In genomic region chr5:90457241-90457640, GRCm38 (mm10) we compare ENCODE assay signal across 22 mouse cellular contexts. TPM values are rescaled to one million over a fixed set of nuclear protein-coding genes. Genes with fewer than 3 reads are reported as not detected.
A peak's percentile ranks its signal among the peaks of the same experiment; 100 is the strongest.
DNase-seq lines count a peak whose midpoint lies in the region; TF ChIP-seq lines count a peak whose summit lies in the region.
"Had no signal": no experiment of that assay in that cellular context is flagged by ENCODE, and none has a peak within 500 bp of the region (broad histone marks: within the 10 kb centered on the region; RNA-seq: fewer than 3 reads in every experiment).

No protein-coding gene starts in this region.

- peaks cover 6% of the 10 kb centered on the region for H3K36me3 ChIP-seq in liver, adult 2 months (ENCODE audit: control insufficient read depth, insufficient read depth, low read length)
- H3K36me3 ChIP-seq: G1E had no signal

- H3K27me3 ChIP-seq in liver, adult 2 months (ENCODE audit: control insufficient read depth, insufficient read depth, low read length): no peaks in the 10 kb centered on the region
- H3K27me3 ChIP-seq: CH12.LX had no signal

- no peaks in the 10 kb centered on the region; the same call in 1 of the 2 replicates for H3K79me2 ChIP-seq in liver, adult 2 months (ENCODE audit: control insufficient read depth, insufficient read depth, low read length)

- 21% methylated on average over 1 of the region's 1 CpGs for WGBS in liver, adult 2 months

- no peak overlapping the region for H3K4me3 ChIP-seq in liver, adult 2 months (ENCODE audit: insufficient read depth, low read depth, low read length)

- H3K9ac ChIP-seq in liver, adult 2 months (ENCODE audit: low read depth, low read length): no peak overlapping the region

- no peak for TF ChIP-seq CTCF in liver, adult 2 months (IDR thresholded peaks at IDR 0.05; ENCODE audit: low read depth, low read length)

- no peak for TF ChIP-seq POLR2A in liver, adult 2 months (IDR thresholded peaks at IDR 0.05; ENCODE audit: extremely low read depth, insufficient read depth, low read length)

- peaks cover 8% of the 10 kb centered on the region; the same call in 1 of the 2 replicates for H3K4me1 ChIP-seq in liver, adult 2 months (ENCODE audit: control insufficient read depth, insufficient read depth, low read length)

- peak; percentile 93 for DNase-seq in liver, adult 2 months (ENCODE audit: extremely low read depth, low read depth, low spot score)
- DNase-seq in liver: no peak
- DNase-seq: adrenal gland, adult 2 months; adrenal gland, adult 8-10 months; adrenal gland, postnatal 10 days; adrenal gland, postnatal 14 days; adrenal gland, postnatal 25 days; adrenal gland, postnatal 36 days; B cell, adult 2 months; cerebellum, adult 11 months; cerebellum, adult 11-12 months; cerebellum, adult 18-20 months; cerebellum, adult 2 months had no signal

- H3K27ac ChIP-seq in liver, adult 2 months (replicated peaks; ENCODE audit: insufficient read depth, low read depth, low read length): peak overlapping the region; percentile 75

RNA-seq across cellular contexts. Expression of gene Alb, which starts 3.5 kb away (rescaled TPM):
- total RNA-seq in liver, adult 2 months (2014; rRNA removed): 64,755 and 74,209 TPM in 2 replicates
- polyA plus RNA-seq in liver, adult 2 months (2012; rRNA removed): 38,500 and 40,596 TPM in 2 replicates
- total RNA-seq: ES-E14, G1E, MEL had no signal
- polyA plus RNA-seq: activated CD4-positive, CD25-positive, alpha-beta regulatory T cell, adult 4 months; C2C12; CD4-positive, CD25-positive, alpha-beta regulatory T cell, adult 4 months; G1E; Patski had no signal

RNA-seq across cellular contexts. Expression of gene Afp, which starts 33.3 kb away (rescaled TPM):
- total RNA-seq in liver, adult 2 months (2014; rRNA removed): 1.3 and 1.9 TPM in 2 replicates
- 0.10 and 0.23 TPM in 2 replicates for polyA plus RNA-seq in liver, adult 2 months (2012; rRNA removed)
- total RNA-seq: adrenal gland, adult 18-20 months; adrenal gland, adult 2 months; adrenal gland, adult 8-10 months; adrenal gland, postnatal 25 days; adrenal gland, postnatal 36 days had no signal
- polyA plus RNA-seq: adrenal gland, adult 2 months; G1E; Patski had no signal
